Mouse (Mus musculus): ENCODE measurements at regions not wholly inside any gene's neighbourhood (a gene's known extent, or its start where the extent isn't known, plus 50 kb on each side); places are given as distances from the start of the nearest gene placed in this dataset.
A peak's percentile ranks its signal among the peaks of the same experiment; 100 is the strongest.

GRCm38 (mm10) chr7:116817991-116818390 is 313.8 kb downstream of the Nucb2 start:
- intact Hi-C loops (cut with DNase I; ENCODE audit: low total_unique reads): no loop called here
- no peak for DNase-seq

- intact Hi-C loops (cut with DNase I; ENCODE audit: low total_unique reads): no loop called here
- no peak for DNase-seq
These were observed 316.4 kb downstream of the Nucb2 start for GRCm38 (mm10) chr7:116820613-116821012.

DNA sequence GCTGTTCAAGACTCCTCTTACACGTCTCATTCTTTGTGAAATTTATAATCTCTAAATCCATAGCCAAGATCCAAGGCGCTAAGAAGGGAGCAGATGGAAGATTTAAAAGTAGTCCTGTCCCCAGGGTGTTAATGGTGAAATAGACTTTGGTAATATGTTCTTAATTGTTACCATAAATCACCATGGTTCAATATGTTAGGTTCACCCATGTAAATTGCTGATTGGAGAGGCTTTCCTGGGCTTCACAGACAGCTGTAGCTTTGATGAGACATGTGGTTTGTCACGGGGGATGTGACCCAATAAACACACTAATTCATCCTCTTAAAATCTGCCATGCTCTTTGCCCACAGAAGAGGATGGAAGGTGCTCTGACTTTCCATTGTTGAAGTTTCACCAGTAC is 338.7 kb downstream of the Nucb2 start:
- intact Hi-C loops (cut with DNase I; ENCODE audit: low total_unique reads): no loop called here
- no peak for DNase-seq

- no peak for DNase-seq
- intact Hi-C loops (cut with DNase I; ENCODE audit: low total_unique reads): no loop called here
These were observed 343.9 kb downstream of the Nucb2 start for GRCm38 (mm10) chr7:116847846-116848730.

- intact Hi-C loops (cut with DNase I; ENCODE audit: low total_unique reads): no loop called here
- DNase-seq: no peak
These were observed 349.2 kb downstream of the Nucb2 start for GRCm38 (mm10) chr7:116853351-116853750.

- intact Hi-C loops (cut with DNase I; ENCODE audit: low total_unique reads): no loop called here
These were observed 353.0 kb downstream of the Nucb2 start for GRCm38 (mm10) chr7:116857141-116857540.

GRCm38 (mm10) chr7:116857744-116858143 is 353.6 kb downstream of the Nucb2 start:
- intact Hi-C loops (cut with DNase I; ENCODE audit: low total_unique reads): no loop called here
- no peak for DNase-seq

More at GRCm38 (mm10) chr7:116857141-116857540, 353.0 kb downstream of the Nucb2 start:
- no peak for DNase-seq

DNA sequence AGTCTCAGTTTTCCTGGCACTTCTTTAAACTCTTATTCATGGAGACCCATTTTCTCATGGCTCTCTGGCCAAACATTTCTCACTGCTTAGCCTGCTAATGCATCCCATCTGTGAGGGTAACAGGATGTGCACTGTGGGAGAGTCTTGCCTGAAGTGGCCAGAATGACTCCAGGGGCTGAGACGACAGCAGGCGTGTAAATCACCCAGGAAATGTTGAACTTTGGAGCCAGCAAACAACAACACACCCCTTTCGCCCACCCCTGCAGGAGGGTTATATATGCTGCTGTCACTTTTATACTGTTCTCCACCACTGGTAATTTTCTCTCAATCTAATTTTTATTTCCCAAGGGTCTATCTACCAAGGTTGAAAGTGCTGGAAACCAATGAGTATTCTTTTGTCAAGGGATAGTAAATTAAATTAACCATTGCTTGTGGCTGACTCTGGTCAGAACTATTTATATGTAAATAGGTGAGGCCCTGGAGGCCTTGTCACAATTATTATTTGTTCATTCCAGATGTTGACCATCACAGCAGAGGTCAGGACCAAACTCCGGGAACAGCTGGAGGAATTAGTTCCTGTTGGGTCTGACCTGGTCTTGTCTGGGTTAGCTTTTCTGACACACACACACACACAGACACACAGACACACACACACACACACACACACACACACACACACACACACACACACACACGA is 378.2 kb downstream of the Nucb2 start:
- peak; percentile 8 for DNase-seq
- intact Hi-C loops (cut with DNase I; ENCODE audit: low total_unique reads): no loop called here

GRCm38 (mm10) chr7:116893846-116894245 is 389.7 kb downstream of the Nucb2 start:
- no peak for DNase-seq
- intact Hi-C loops (cut with DNase I; ENCODE audit: low total_unique reads): no loop called here

DNA sequence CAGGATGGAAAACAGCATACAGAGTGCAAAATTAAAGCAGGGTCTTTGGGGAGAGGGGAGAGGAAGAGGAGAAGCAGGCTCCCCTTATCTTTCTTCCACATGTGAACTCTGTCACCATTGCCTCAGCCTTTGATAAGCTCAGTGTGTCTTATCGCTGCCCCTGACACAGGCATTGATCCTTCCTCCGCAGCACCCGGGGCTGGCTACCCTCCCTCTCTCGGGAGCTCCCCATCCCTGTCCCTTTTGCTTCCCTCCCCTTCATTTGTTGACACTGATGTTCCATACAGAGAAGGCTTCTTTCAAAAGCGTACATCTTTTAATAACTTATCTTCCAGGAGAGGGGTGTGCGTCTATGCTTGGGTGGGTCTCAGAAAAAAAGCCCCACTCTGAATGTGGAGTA is 411.6 kb downstream of the Nucb2 start:
- no peak for DNase-seq
- intact Hi-C loops (cut with DNase I; ENCODE audit: low total_unique reads): no loop called here

- intact Hi-C loops (cut with DNase I; ENCODE audit: low total_unique reads): no loop called here
- no peak for DNase-seq
These were observed 413.9 kb downstream of the Nucb2 start for GRCm38 (mm10) chr7:116917921-116918670.

- DNase-seq: no peak
- intact Hi-C loops (cut with DNase I; ENCODE audit: low total_unique reads): no loop called here
These were observed 434.3 kb upstream of the Xylt1 start for GRCm38 (mm10) chr7:116946448-116946847.

- no peak for DNase-seq
- intact Hi-C loops (cut with DNase I; ENCODE audit: low total_unique reads): no loop called here
These were observed 421.4 kb upstream of the Xylt1 start for GRCm38 (mm10) chr7:116959196-116959895.

GRCm38 (mm10) chr7:116963839-116964238 is 416.9 kb upstream of the Xylt1 start:
- DNase-seq: no peak
- intact Hi-C loops (cut with DNase I; ENCODE audit: low total_unique reads): no loop called here

DNA sequence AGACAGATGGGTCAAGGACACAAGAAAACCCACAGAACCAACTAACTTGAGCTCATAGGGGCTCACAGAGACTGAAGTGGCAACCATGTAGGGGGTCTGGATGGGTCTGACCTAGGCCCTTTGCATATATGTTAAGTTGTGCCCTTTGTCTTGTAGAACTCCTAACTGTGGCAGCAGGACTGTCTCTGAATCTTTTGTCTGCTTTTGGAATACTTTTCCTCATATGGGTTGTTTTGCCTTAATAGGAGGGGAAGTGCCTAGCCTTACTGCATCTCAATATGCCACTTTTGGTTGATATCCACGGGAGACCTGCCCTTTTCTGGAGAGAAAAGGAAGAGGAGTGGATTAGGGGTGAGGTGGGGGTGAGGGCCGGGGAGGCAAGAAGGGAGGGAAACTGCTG is 389.4 kb upstream of the Xylt1 start:
- intact Hi-C loops (cut with DNase I; ENCODE audit: low total_unique reads): no loop called here

DNA sequence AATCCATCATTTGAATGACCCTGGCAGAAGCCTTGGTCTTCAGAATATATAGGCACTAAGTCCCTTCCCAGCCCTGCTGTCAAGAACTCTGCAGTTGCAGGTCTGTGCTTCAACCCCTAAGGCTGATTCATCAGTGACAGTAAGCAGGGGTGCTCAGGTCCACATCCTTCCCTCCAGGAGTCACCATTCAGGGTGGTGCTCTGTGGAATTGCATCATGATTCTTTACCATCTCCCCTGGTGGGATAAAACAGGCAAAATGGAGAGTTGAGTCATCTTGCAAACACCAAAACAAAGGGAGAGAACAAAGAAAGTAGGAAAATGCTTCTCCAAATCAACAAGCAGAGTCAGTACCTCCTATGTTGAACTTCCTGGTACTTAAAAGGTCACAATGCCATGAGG is 388.6 kb upstream of the Xylt1 start:
- intact Hi-C loops (cut with DNase I; ENCODE audit: low total_unique reads): no loop called here
- no peak for DNase-seq

More for the DNA sequence above, 389.4 kb upstream of the Xylt1 start:
- no peak for DNase-seq

DNA sequence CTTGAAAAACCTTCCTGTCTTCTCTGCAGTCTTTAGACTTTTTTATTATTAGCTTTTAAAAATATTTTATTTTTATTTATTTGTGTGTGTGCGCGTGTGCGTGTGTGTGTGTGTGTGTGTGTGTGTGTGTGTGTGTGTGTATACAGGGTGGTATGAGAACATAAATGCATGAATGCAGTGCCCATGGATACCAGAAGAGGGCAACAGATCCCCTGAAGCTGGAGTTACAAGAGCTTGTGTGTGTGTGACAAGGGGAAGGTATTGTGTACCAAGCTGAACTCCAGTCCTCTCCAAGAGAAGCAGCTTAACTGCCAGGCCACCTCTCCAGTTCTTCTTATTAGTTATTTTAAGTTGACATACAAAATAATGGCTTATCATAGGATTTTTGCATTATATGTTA is 385.0 kb upstream of the Xylt1 start:
- intact Hi-C loops (cut with DNase I; ENCODE audit: low total_unique reads): no loop called here
- DNase-seq: no peak

GRCm38 (mm10) chr7:117003167-117003566 is 377.6 kb upstream of the Xylt1 start:
- intact Hi-C loops (cut with DNase I; ENCODE audit: low total_unique reads): no loop called here
- DNase-seq: no peak

GRCm38 (mm10) chr7:117018349-117018748 is 362.4 kb upstream of the Xylt1 start:
- intact Hi-C loops (cut with DNase I; ENCODE audit: low total_unique reads): no loop called here
- no peak for DNase-seq

GRCm38 (mm10) chr7:117021716-117022115 is 359.1 kb upstream of the Xylt1 start:
- intact Hi-C loops (cut with DNase I; ENCODE audit: low total_unique reads): no loop called here
- peak; percentile 7 for DNase-seq
